Mouse (Mus musculus) kidney, adult 8-10 months (tissue): ENCODE data around the gene Hamp.

ENCODE experiments used
- DNase-seq, 2 experiments: peaks; one replicate each; pipeline ENCODE4 v3.0.0; 2022

Hamp gene

DNA sequence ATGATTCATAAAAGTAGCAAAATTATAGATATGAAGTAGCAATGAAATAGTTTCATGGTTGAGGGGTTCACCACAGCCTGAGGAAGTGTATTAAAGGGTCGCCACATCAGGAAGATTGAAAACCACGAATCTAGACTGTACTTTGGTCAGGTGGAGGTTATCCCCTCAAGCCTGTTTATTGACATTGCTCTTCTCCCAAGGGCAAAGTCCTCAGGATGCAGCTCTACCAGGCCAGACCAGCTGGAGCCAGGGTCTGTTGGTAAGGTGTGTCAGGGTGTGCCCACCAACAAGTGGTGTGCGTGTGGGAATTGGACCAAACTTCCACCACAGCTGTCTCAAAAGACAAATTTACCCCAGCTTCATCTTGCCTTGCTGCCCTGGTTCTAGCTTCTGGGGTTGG, 48.6 kb downstream of the Hamp start:
- DNase-seq = no peak

DNA sequence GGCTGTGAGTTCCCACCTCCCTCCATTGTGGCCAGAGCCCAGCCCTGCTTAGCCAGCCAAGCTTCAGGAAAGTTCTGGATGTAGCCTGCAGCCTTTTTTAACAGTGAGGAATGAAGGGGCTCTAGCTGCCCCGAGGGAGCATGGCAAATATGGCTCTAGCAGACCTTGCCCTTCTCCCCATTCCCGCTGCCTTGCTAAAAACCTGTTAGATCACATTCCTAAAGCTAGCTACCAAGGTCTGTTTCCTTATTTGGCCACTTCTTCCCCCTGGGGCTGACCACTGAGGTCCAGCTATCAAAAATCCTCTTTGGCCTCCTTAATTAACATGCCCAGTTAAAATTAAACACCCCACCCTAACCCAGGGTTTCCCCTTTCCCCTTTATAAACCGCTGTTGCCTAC, 51.3 kb downstream of the Hamp start:
- DNase-seq = peak in 1 of 2 experiments; percentile 41
